Comparison of ENCODE assay signal across 8 mouse cellular contexts in the genomic region with DNA sequence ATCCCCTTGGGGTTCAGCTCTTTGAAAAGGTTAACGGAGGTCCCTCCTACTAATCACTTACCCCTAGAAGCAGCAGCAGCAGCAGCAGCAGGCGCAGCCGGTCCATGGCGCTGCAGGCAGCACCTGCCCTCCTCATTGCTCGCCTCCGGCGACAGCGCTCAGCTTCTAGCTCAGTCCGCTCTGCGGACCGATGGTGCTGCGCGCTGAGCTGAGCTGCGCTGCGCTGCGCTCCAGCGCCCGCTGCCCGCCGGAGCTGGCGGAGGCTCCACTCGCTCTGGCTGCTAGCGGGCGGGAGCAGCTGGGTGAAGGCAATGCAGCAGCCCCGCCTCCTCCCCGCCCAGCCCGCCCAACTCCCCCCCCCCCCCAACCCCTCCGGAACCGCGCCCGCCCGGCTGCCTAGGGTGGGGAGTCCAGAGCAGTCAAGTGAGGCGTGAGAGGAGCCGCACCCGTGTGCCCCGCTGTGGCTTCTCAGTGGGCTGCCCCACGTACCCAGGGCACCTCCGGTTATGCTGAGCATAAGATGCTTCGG. TPM values are rescaled to one million over a fixed set of nuclear protein-coding genes. Genes with fewer than 3 reads are reported as not detected.
DNase-seq lines count a peak whose midpoint lies in the region; ATAC-seq and TF ChIP-seq lines count a peak whose summit lies in the region.

Gene Ngfr (minus strand): TSS at position 313 of the 529 bp plus-strand sequence.

- H3K4me2 ChIP-seq in kidney, postnatal 0 days (ENCODE audit: low read length), result peak within 1 kb of the TSS; percentile 71
- H3K4me2 ChIP-seq in lung, embryonic 15.5 days, result peak within 1 kb of the TSS; percentile 71

- peaks cover 27% of the 10 kb centered on the region for H3K4me1 ChIP-seq in kidney, postnatal 0 days (replicated peaks; ENCODE audit: insufficient read depth, low read length)
- peaks cover 26% of the 10 kb centered on the region for H3K4me1 ChIP-seq in lung, embryonic 15.5 days

- H3K9me3 ChIP-seq in kidney, postnatal 0 days (replicated peaks; ENCODE audit: low read length), result no peaks in the 10 kb centered on the region
- no peaks in the 10 kb centered on the region for H3K9me3 ChIP-seq in lung, embryonic 15.5 days

- no peak for TF ChIP-seq CTCF in kidney, postnatal 0 days (IDR thresholded peaks at IDR 0.05; ENCODE audit: low read depth)

- H3K27me3 ChIP-seq in kidney, postnatal 0 days (ENCODE audit: insufficient read depth, low read length), result peaks cover 11% of the 10 kb centered on the region
- H3K27me3 ChIP-seq in lung, embryonic 15.5 days, result peaks cover 77% of the 10 kb centered on the region

- DNase-seq in ovary, adult 18-20 months (ENCODE audit: low spot score), result peak; percentile 41
- DNase-seq in ovary, postnatal 10 days (ENCODE audit: low spot score), result no peak
- DNase-seq in cerebellum, adult 8-10 months, result peak; percentile 10
- peak; percentile 69 for DNase-seq in kidney, postnatal 0 days (ENCODE audit: low spot score)
- peak; percentile 85 for DNase-seq in retina, postnatal 1 day
- DNase-seq in adipocyte (ENCODE audit: low spot score), result no peak

- H3K36me3 ChIP-seq in kidney, postnatal 0 days (ENCODE audit: insufficient read depth, low read length), result no peaks in the 10 kb centered on the region
- H3K36me3 ChIP-seq in lung, embryonic 15.5 days, result no peaks in the 10 kb centered on the region

- H3K4me3 ChIP-seq in kidney, postnatal 0 days (replicated peaks; ENCODE audit: low read depth, low read length), result peak within 1 kb of the TSS; percentile 40
- H3K4me3 ChIP-seq in lung, embryonic 15.5 days, result peak within 1 kb of the TSS; percentile 36

- 0 out of 2 replicates have a peak within 1 kb of the TSS, but pooled peaks have one; percentile 40 for H3K9ac ChIP-seq in kidney, postnatal 0 days (ENCODE audit: low read depth, low read length)
- no peak within 1 kb of the TSS for H3K9ac ChIP-seq in lung, embryonic 15.5 days

- peak; percentile 22; the same call in 1 of the 2 replicates for ATAC-seq in granulocyte monocyte progenitor cell, adult 5-6 weeks (replicated peaks; ENCODE audit: poor library complexity, severe bottlenecking)
- peak; percentile 37 for ATAC-seq in kidney, postnatal 0 days (replicated peaks; ENCODE audit: low FRiP score, low read depth)
- ATAC-seq in lung, embryonic 15.5 days (ENCODE audit: borderline replicate concordance, extremely low read depth, low FRiP score, low TSS enrichment), result peak; percentile 71

- WGBS in kidney, postnatal 0 days, result 1% methylated on average over 36 of the region's 39 CpGs
- under 1% methylated on average over 32 of the region's 39 CpGs for WGBS in lung, embryonic 15.5 days

- no peak within 1 kb of the TSS for H3K27ac ChIP-seq in kidney, postnatal 0 days
- no peak within 1 kb of the TSS for H3K27ac ChIP-seq in lung, embryonic 15.5 days

RNA-seq across cellular contexts. Expression of gene Ngfr, which starts in this region (rescaled TPM):
- not detected in 2 replicates for total RNA-seq in granulocyte monocyte progenitor cell, adult 5-6 weeks (2014; fragmentation: Nextera tagmentation)
- not detected in 2 replicates for total RNA-seq in granulocyte monocyte progenitor cell, adult 5-6 weeks (2017)
- 6.2 and 7.6 TPM in 2 replicates for polyA plus RNA-seq in kidney, postnatal 0 days (2015; fragmentation: Nextera tagmentation; extraction: Ambion mirVana)
- 3.4 and 5.1 TPM in 2 replicates for polyA plus RNA-seq in lung, embryonic 15.5 days (2015; fragmentation: Nextera tagmentation; extraction: Ambion mirVana)

Comparison
In these comparisons a context has a peak if more than half of its experiments do, and no peak if none do; other contexts are left out.
1. DNase-seq: peak in ovary, adult 18-20 months (single experiment), cerebellum, adult 8-10 months (single experiment), kidney, postnatal 0 days (single experiment) and retina, postnatal 1 day (single experiment); none in ovary, postnatal 10 days (single experiment) and adipocyte (single experiment).
2. Peak in ATAC-seq in granulocyte monocyte progenitor cell, adult 5-6 weeks; RNA of the gene not detected or under 1 TPM.
3. Peak in every context shown above with its lines, with median percentiles within 50 percentile points of each other: ATAC-seq.